Mouse (Mus musculus) forebrain, embryonic 10.5 days (tissue): ENCODE results near the gene Ankrd35. TPM values are rescaled to one million over a fixed set of nuclear protein-coding genes. Genes with fewer than 3 reads are reported as not detected.

ENCODE experiments used
- DNase-seq: peaks from one replicate; pipeline ENCODE4 v3.0.0-alpha.2; 2017; ENCODE audit warnings: low spot score; ENCODE audit errors: extremely low spot score
- H3K27ac ChIP-seq: fragments of 300-500 bp; sonication (generic); 2 replicates; pipeline ENCODE4 v1.5.1; 2016; ENCODE audit warnings: mild to moderate bottlenecking
- H3K27me3 ChIP-seq: fragments of 300-500 bp; sonication (generic); 2 replicates; pipeline ENCODE4 v1.6.1; 2016; ENCODE audit warnings: mild to moderate bottlenecking; ENCODE audit not compliant: poor library complexity, severe bottlenecking
- H3K36me3 ChIP-seq: fragments of 300-500 bp; sonication (generic); replicated peaks from 2 replicates; pipeline ENCODE4 v1.6.1; 2016; ENCODE audit warnings: mild to moderate bottlenecking, moderate library complexity
- H3K4me1 ChIP-seq: fragments of 300-500 bp; sonication (generic); 2 replicates; pipeline ENCODE4 v1.6.1; 2016
- H3K4me3 ChIP-seq: fragments of 300-500 bp; sonication (generic); 2 replicates; pipeline ENCODE4 v1.5.1; 2016; ENCODE audit warnings: mild to moderate bottlenecking, moderate library complexity
- H3K9me3 ChIP-seq: fragments of 300-500 bp; sonication (generic); 2 replicates; pipeline ENCODE4 v1.6.1; 2016; ENCODE audit warnings: mild to moderate bottlenecking, moderate library complexity
- whole genome bisulfite sequencing: fragments of 180-500 bp; shearing (Covaris S2); methylation state at CpG from one replicate; pipeline ENCODE4 v1.1.7; 2016; 5-methylcytosine and 5-hydroxymethylcytosine counted together
- polyA plus RNA-seq: library from polyadenylated mRNA; unstranded; fragments of >200 nt; fragmentation: Nextera tagmentation; extraction: Ambion mirVana; gene quantifications from 2 replicates; pipeline ENCODE4 v1.2.1, GENCODE M21; 2016

Gene Ankrd35
- polyA plus RNA-seq, 1 experiment from 2014 or later = 0.06 TPM

DNA sequence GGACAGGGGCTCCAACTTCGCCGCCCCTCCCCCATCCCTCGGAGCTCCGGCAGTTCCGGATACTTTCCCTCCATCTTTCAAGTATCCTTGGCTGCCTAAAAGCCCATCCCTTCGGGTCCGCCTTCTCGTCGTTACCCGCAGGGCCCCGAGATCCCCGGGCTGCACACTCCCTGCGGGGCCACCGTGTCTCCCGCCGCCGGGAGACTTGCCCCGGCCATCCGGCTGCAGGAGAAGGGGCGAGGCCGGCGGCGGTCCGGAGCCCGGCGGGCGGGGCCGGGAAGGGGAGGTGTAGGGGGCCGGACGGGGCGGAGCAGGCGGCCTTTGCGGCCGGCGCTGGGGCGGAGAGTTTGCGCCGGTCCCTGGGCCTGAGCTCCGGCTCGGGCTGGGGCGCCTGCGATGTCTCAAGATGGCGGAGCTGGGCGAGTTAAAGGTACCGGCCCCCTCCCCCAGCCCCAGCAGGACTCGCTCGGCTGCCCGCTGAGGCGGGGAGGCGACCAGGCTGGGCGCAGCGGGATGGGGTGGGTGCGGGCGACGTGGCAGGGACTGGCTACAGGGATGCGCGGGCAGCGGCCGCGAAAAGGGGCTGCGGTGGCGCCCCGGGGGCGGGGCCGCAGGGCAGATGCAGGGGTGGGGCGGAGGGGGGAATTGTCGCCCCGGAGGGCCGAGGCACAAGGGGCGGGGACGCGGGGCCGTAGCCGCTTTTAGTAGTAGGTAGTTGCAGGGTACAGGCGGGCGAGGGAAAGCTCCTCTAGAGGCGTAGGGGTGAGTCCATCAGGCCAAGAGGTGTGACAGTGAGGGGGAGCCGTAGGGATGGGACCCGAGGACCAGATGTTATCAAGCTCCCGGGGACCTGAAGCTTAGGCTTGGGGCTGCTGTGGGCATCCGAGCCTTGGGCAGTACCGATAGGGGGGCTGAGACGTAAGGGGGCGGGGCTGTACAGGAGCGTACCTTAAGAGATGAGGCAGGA, 27.1 kb downstream of the Ankrd35 start:
- peaks cover 54% of the 10 kb centered on the region for H3K4me1 ChIP-seq
- peak; percentile 88 for DNase-seq
- under 1% methylated on average over 85 of the region's 85 CpGs for WGBS
- peaks cover 28% of the 10 kb centered on the region for H3K36me3 ChIP-seq
- H3K4me3 ChIP-seq = peak overlapping the region; percentile 86
- H3K27me3 ChIP-seq = no peaks in the 10 kb centered on the region
- H3K27ac ChIP-seq = peak overlapping the region; percentile 98
- H3K9me3 ChIP-seq = no peaks in the 10 kb centered on the region

DNA sequence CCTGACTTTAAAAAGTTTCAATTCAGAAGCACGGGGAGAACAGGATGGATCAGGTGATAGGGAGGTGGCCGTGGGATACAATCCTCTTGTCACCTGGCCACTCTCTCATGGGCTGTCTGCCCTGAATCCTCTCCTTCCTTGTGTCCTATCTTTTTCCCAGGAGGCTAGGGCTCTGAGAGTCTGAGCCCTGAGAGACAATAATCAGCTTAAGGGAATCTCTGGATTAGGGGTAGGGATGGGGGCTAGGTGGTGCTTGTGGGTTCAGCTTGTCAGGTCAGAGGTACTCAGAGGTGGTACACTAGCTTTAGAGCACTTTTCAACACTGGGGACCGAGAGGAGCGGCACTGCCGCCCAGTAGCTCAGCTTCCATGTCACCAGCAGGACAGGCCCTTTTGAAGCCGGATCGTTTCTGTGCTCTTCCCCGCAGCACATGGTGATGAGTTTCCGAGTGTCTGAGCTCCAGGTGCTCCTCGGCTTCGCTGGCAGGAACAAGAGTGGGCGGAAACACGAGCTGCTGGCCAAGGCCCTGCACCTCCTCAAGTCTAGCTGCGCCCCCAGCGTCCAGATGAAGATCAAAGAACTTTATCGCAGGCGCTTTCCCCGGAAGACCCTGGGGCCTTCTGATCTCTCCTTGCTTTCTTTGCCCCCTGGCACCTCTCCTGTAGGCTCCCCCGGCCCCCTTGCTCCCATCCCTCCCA, 29.2 kb downstream of the Ankrd35 start:
- 54% methylated on average over 19 of the region's 19 CpGs for WGBS

DNA sequence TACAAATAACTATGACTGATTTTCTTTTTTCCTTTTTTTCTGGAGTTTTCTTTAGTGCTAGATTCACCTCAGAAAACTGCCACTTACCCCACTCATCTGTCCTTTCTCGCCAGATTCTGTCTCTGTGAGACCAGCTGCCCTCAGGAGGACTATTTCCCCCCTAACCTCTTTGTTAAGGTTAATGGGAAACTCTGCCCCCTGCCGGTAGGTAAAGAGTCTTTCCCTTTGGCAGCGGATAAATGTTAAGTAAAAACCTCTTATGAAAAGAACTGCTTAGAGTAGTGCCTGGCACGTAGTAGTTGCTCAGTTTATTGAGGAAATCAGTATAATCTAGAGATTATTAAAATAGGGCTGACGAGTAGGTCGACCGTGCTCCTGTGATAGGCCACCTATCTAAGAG, 30.4 kb downstream of the Ankrd35 start:
- peaks cover 46% of the 10 kb centered on the region for H3K4me1 ChIP-seq
- no peak for DNase-seq
- WGBS = 56% methylated on average over 7 of the region's 7 CpGs
- no peak overlapping the region for H3K4me3 ChIP-seq
- H3K36me3 ChIP-seq = peaks cover 60% of the 10 kb centered on the region
- H3K27me3 ChIP-seq = no peaks in the 10 kb centered on the region
- H3K9me3 ChIP-seq = no peaks in the 10 kb centered on the region
- H3K27ac ChIP-seq = no peak overlapping the region

More for the DNA sequence above, 29.2 kb downstream of the Ankrd35 start:
- Histone ChIP-seq H3K4me1 (peaks cover 47% of the 10 kb centered on the region), H3K36me3 (peaks cover 47% of the 10 kb centered on the region), H3K27me3 (no peaks in the 10 kb centered on the region), H3K27ac (no peak overlapping the region), H3K9me3 (no peaks in the 10 kb centered on the region), H3K4me3 (no peak overlapping the region)
- no peak for DNase-seq

DNA sequence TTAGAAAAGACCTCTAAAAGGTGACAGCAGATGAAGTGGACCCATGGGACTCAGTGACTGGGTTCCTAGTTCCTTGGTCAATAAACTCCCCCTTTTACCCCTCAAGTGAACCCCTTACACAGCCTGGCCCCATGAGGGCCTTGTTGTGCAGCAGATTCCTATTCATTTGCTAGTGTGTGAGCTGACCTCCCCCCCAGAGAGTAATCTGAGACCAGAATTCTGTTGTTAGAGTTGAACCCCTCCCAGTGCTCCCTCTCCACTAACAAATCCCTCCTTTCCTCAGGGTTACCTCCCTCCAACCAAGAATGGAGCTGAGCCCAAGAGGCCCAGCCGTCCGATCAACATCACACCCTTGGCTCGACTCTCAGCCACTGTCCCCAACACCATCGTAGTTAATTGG, 31.1 kb downstream of the Ankrd35 start:
- DNase-seq = no peak
- Histone ChIP-seq H3K4me1 (peaks cover 39% of the 10 kb centered on the region), H3K27ac (no peak overlapping the region), H3K27me3 (no peaks in the 10 kb centered on the region), H3K4me3 (no peak overlapping the region), H3K9me3 (no peaks in the 10 kb centered on the region), H3K36me3 (peaks cover 66% of the 10 kb centered on the region)
- 94% methylated on average over 4 of the region's 4 CpGs for WGBS

DNA sequence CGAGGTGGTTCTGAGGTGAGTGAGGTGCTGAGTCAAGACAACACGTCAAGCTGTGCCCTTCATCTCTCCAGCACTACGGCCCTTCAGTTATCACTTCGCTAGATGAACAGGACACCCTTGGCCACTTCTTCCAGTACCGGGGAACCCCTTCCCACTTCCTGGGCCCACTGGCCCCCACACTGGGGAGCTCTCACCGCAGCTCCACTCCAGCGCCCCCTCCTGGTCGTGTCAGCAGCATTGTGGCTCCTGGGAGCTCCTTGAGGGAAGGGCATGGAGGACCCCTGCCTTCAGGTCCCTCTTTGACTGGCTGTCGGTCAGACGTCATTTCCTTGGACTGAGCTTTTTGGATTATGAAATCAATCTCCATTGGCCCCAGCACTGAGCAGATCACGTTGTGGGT, 34.8 kb downstream of the Ankrd35 start:
- WGBS = 75% methylated on average over 11 of the region's 11 CpGs

DNA sequence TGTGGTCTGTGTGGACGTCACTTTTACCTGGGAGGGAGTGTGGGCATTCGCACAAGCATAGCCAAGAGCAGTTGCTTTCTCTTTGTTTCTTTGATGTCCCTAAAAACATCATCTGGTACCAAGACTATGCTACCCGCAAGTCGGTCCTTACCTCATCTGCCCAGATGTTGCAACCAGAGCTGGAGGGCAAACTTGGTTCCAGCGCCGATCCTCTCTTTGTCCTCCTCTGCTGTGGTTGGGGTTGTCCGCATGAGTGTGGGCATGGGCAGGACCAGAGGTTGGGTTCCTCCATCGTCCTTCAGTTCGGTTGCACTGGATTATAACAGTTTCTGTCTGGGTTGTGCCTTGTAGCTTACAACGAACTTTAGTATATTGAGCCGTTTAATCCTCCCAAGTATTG, 36.3 kb downstream of the Ankrd35 start:
- Histone ChIP-seq H3K36me3 (peaks cover 67% of the 10 kb centered on the region), H3K27ac (no peak overlapping the region)
- WGBS = 93% methylated on average over 11 of the region's 11 CpGs

More for the DNA sequence above, 34.8 kb downstream of the Ankrd35 start:
- Histone ChIP-seq H3K4me1 (peaks cover 18% of the 10 kb centered on the region), H3K36me3 (peaks cover 67% of the 10 kb centered on the region), H3K27ac (no peak overlapping the region), H3K27me3 (peaks cover 16% of the 10 kb centered on the region), H3K9me3 (no peaks in the 10 kb centered on the region), H3K4me3 (no peak overlapping the region)
- no peak for DNase-seq

DNA sequence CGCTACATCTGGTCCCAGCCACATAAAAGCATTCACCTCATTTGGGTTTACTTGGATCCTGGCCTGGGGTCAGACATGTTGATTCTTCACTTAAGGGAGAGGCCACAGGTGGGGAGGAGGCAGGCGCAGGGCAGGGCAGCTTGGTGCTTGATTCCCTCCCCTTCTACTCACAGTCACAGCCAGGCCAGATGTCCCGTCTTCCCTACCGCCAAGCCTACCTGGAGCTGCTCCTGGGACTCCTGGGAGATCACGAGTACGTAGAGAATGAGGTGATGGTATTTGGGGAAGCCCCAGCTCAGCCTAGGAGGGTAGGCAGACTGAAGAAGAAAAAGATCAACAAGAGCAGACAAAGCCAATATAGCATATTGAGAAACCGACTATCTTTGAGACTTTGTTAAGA, 37.1 kb downstream of the Ankrd35 start:
- H3K4me3 ChIP-seq = no peak overlapping the region
- peaks cover 67% of the 10 kb centered on the region for H3K36me3 ChIP-seq
- H3K9me3 ChIP-seq = no peaks in the 10 kb centered on the region
- 81% methylated on average over 7 of the region's 7 CpGs for WGBS
- no peak for DNase-seq
- peaks cover 12% of the 10 kb centered on the region for H3K4me1 ChIP-seq
- H3K27me3 ChIP-seq = peaks cover 16% of the 10 kb centered on the region
- H3K27ac ChIP-seq = no peak overlapping the region

More for the DNA sequence above, 36.3 kb downstream of the Ankrd35 start:
- no peak for DNase-seq
- Histone ChIP-seq H3K4me3 (no peak overlapping the region), H3K4me1 (peaks cover 12% of the 10 kb centered on the region), H3K27me3 (peaks cover 16% of the 10 kb centered on the region), H3K9me3 (no peaks in the 10 kb centered on the region)

DNA sequence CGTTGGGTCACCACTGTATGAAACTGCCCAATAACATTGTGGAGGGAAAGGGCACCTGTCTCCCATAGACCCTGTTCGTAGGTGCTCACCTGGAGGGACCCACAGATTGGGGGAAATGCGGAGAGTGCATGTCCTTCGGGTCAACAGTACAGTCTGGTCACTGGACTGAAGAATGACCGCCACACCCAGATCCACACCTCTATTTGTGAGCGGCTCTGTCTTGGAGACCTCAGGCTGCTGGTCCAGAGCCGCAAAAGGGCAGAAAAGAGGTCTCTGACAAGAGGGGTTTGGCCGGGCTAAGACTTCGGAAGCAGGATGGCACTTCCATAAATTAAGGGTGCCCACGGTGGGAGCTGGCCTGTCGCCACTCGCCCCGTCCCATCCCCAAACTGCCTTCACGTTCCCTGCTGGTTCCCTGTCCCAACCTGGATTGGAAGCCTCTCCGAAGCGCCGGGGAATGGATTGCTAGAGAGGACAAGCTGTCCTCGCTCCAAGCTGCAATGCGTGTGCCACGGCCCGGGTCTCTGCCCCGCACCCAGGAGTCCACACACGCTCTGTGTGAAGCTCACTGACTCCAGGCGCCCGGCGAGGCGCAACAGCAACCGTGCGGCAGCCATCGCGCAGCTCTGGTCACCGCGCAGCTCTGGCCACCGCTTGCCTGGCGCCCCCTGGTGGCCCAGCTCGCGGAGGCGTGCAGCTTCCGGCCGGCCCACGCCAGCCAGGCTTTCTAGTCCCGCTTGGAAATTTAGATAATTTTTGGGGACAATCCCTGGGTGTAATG, 38.2 kb downstream of the Ankrd35 start, which contains the start of gene Nudt17:
Gene Nudt17, minus strand, starts transcription at position 660 of the 781 bp plus-strand sequence.
- peaks cover 16% of the 10 kb centered on the region for H3K27me3 ChIP-seq
- WGBS = 6% methylated on average over 42 of the region's 42 CpGs
- H3K36me3 ChIP-seq = peaks cover 68% of the 10 kb centered on the region
- peaks cover 12% of the 10 kb centered on the region for H3K4me1 ChIP-seq
- peak; percentile 77 for DNase-seq
- H3K4me3 ChIP-seq = peak within 1 kb of the TSS; percentile 62
- H3K27ac ChIP-seq = peak within 1 kb of the TSS; percentile 79
- no peaks in the 10 kb centered on the region for H3K9me3 ChIP-seq

DNA sequence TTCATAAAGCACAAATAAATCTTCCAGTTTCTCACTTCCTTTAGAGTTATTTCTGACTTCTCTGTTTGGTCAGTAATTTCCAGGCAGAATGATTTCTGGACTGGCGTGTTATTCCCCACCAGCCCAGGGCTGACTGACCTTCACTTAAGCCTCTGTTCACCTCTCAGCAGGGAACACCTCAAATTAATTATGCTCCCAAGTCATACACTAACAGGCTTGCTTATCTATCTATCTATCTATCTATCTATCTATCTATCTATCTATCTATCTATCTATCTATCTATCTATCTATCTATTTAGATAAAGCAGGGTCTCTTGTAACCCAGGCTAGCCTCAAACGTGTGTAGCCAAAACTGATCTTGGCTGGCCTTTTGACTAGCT, 38.7 kb downstream of the Ankrd35 start:
- 55% methylated on average over 2 of the region's 2 CpGs for WGBS
- peaks cover 16% of the 10 kb centered on the region for H3K27me3 ChIP-seq
- peaks cover 12% of the 10 kb centered on the region for H3K4me1 ChIP-seq
- no peak for DNase-seq
- no peak overlapping the region for H3K27ac ChIP-seq
- no peaks in the 10 kb centered on the region for H3K9me3 ChIP-seq
- peaks cover 68% of the 10 kb centered on the region for H3K36me3 ChIP-seq
- H3K4me3 ChIP-seq = peak overlapping the region; percentile 62

DNA sequence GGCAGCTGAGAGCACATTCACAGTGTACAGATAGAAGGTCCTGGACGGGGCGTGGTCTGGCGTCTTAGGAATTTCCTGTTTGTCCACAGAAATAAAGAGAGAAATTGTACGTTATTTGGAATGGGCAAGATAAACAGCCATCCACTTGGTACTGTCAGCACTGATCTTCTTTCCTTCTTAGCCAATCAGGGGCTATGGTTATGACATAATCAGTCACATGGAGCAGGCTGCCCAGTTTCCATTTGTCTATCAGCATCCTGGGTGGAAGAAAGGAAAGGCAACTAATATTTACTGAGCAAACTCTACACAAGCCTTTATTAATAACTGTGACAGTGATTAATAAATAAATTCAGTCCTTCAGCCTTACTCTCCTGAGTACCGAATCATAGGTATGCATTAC, 44.4 kb downstream of the Ankrd35 start:
- WGBS = 87% methylated on average over 5 of the region's 5 CpGs
- Histone ChIP-seq H3K4me3 (no peak overlapping the region), H3K9me3 (no peaks in the 10 kb centered on the region), H3K27me3 (no peaks in the 10 kb centered on the region), H3K36me3 (peaks cover 94% of the 10 kb centered on the region), H3K27ac (no peak overlapping the region), H3K4me1 (peaks cover 4% of the 10 kb centered on the region)
- DNase-seq = no peak

DNA sequence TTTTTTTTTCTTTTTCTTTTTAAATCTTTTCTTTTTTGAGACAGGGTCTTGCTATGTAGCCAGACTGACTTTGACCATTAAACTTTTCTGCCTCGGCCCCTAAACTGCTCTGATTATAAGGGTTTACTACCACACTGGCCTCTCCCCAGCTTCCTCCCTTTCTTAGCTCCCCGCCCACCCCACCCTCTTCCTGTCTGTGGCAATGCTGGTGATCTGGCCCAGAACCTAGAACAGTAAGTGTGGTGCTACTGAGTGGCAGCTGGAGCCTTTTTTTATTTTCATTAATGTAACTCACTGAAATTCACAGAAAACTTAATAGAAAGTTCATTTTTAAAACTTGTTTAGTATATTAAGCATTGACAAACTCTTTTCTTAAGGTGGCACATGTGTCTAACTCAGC, 45.9 kb downstream of the Ankrd35 start:
- no peaks in the 10 kb centered on the region for H3K27me3 ChIP-seq
- H3K9me3 ChIP-seq = no peaks in the 10 kb centered on the region
- H3K4me1 ChIP-seq = peaks cover 11% of the 10 kb centered on the region
- H3K27ac ChIP-seq = no peak overlapping the region
- H3K36me3 ChIP-seq = peaks cover 90% of the 10 kb centered on the region
- 89% methylated on average over 2 of the region's 2 CpGs for WGBS
- no peak for DNase-seq
- no peak overlapping the region for H3K4me3 ChIP-seq

DNA sequence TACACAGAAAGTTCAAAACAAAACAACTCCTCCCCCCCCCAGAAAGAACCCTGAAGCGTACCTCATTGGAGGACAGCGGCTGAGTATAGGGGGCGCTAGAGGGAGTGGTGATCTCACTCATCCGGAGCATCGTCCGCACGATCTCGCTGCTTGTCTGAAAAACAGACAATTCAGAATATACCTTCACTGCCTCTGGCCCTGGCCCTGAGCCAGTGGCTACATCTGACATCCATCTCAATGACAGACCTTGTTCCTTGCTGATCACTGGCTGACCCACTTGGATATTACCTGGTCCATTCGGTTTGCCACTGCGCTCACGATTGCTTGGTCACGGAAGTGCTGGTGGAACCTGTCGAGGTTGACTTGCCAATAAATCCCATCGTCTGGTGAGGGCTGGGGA, 49.2 kb downstream of the Ankrd35 start:
- H3K9me3 ChIP-seq = no peaks in the 10 kb centered on the region
- 38% methylated on average over 14 of the region's 14 CpGs for WGBS
- peaks cover 11% of the 10 kb centered on the region for H3K4me1 ChIP-seq
- no peak overlapping the region for H3K27ac ChIP-seq
- no peak overlapping the region for H3K4me3 ChIP-seq
- peaks cover 90% of the 10 kb centered on the region for H3K36me3 ChIP-seq
- no peaks in the 10 kb centered on the region for H3K27me3 ChIP-seq
- DNase-seq = no peak
